In genomic region chr11:96737673-96738471, GRCm38 (mm10) we compare ENCODE assay signal across 17 mouse cellular contexts. TPM values are rescaled to one million over a fixed set of nuclear protein-coding genes. Genes with fewer than 3 reads are reported as not detected.
DNase-seq lines count a peak whose midpoint lies in the region; ATAC-seq lines count a peak whose summit lies in the region.
"Had no signal": no experiment of that assay in that cellular context is flagged by ENCODE, and none has a peak within 500 bp of the region (broad histone marks: within the 10 kb centered on the region; RNA-seq: fewer than 3 reads in every experiment).

No protein-coding gene starts in this region.

- DNase-seq in intestine, embryonic 14.5 days (ENCODE audit: low spot score) = peak; percentile 50
- DNase-seq in midbrain, embryonic 10.5 days (ENCODE audit: low spot score) = no peak
- no peak for DNase-seq in right cerebral cortex, postnatal 10 days (ENCODE audit: low spot score in 2 of 2)
- DNase-seq: cerebellum, adult 11 months; gastrocnemius, postnatal 10 days; heart, postnatal 4 days; liver, embryonic 13.5 days; lung, postnatal 4 days; retina, postnatal 1 day had no signal

- no peak overlapping the region for H3K27ac ChIP-seq in intestine, embryonic 14.5 days (ENCODE audit: low read depth)
- H3K27ac ChIP-seq in intestine, embryonic 16.5 days (ENCODE audit: low read length) = no peak overlapping the region
- peak overlapping the region; percentile 50 for H3K27ac ChIP-seq in midbrain, embryonic 10.5 days (replicated peaks)
- no peak overlapping the region; the same call in 1 of the 2 replicates for H3K27ac ChIP-seq in midbrain, embryonic 13.5 days
- H3K27ac ChIP-seq in hindbrain, embryonic 12.5 days = peak overlapping the region; percentile 74
- peak overlapping the region; percentile 68 for H3K27ac ChIP-seq in neural tube, embryonic 14.5 days (ENCODE audit: low read depth, low read length)
- H3K27ac ChIP-seq: embryonic facial prominence, embryonic 12.5 days; heart, embryonic 10.5 days; liver, embryonic 13.5 days had no signal

- peaks cover 17% of the 10 kb centered on the region for H3K4me1 ChIP-seq in intestine, embryonic 14.5 days (replicated peaks; ENCODE audit: control insufficient read depth, insufficient read depth, low read length)
- H3K4me1 ChIP-seq in intestine, embryonic 16.5 days (ENCODE audit: control insufficient read depth, insufficient read depth, low read length) = peaks cover 6% of the 10 kb centered on the region; the same call in 1 of the 2 replicates
- peaks cover 83% of the 10 kb centered on the region for H3K4me1 ChIP-seq in midbrain, embryonic 10.5 days
- H3K4me1 ChIP-seq in midbrain, embryonic 13.5 days (replicated peaks) = peaks cover 63% of the 10 kb centered on the region
- H3K4me1 ChIP-seq in hindbrain, embryonic 12.5 days = peaks cover 50% of the 10 kb centered on the region
- H3K4me1 ChIP-seq in neural tube, embryonic 14.5 days (ENCODE audit: control insufficient read depth, insufficient read depth, low read length) = peaks cover 50% of the 10 kb centered on the region
- H3K4me1 ChIP-seq: liver, embryonic 13.5 days had no signal

- H3K36me3 ChIP-seq in intestine, embryonic 14.5 days (ENCODE audit: control insufficient read depth, insufficient read depth, low read length) = no peaks in the 10 kb centered on the region
- H3K36me3 ChIP-seq in intestine, embryonic 16.5 days (ENCODE audit: control insufficient read depth, insufficient read depth, low read length) = no peaks in the 10 kb centered on the region
- H3K36me3 ChIP-seq in midbrain, embryonic 10.5 days = no peaks in the 10 kb centered on the region
- H3K36me3 ChIP-seq in midbrain, embryonic 13.5 days = no peaks in the 10 kb centered on the region
- no peaks in the 10 kb centered on the region for H3K36me3 ChIP-seq in hindbrain, embryonic 12.5 days
- no peaks in the 10 kb centered on the region for H3K36me3 ChIP-seq in neural tube, embryonic 14.5 days (ENCODE audit: control insufficient read depth, insufficient read depth, low read length)
- H3K36me3 ChIP-seq: embryonic facial prominence, embryonic 12.5 days; heart, embryonic 10.5 days; liver, embryonic 13.5 days had no signal

- H3K4me2 ChIP-seq in intestine, embryonic 14.5 days (ENCODE audit: low read length) = no peak overlapping the region
- H3K4me2 ChIP-seq in intestine, embryonic 16.5 days (ENCODE audit: low read depth, low read length) = no peak overlapping the region
- H3K4me2 ChIP-seq in midbrain, embryonic 13.5 days (replicated peaks) = no peak overlapping the region
- H3K4me2 ChIP-seq in hindbrain, embryonic 12.5 days (replicated peaks) = no peak overlapping the region
- peak overlapping the region; percentile 26 for H3K4me2 ChIP-seq in neural tube, embryonic 14.5 days (ENCODE audit: low read depth, low read length)
- H3K4me2 ChIP-seq: embryonic facial prominence, embryonic 12.5 days; liver, embryonic 13.5 days had no signal

- no peak overlapping the region for H3K9ac ChIP-seq in intestine, embryonic 14.5 days (ENCODE audit: low read length)
- H3K9ac ChIP-seq in intestine, embryonic 16.5 days (ENCODE audit: low read depth, low read length) = no peak overlapping the region
- no peak overlapping the region for H3K9ac ChIP-seq in midbrain, embryonic 13.5 days (replicated peaks)
- no peak overlapping the region for H3K9ac ChIP-seq in hindbrain, embryonic 12.5 days
- peak overlapping the region; percentile 44 for H3K9ac ChIP-seq in neural tube, embryonic 14.5 days (replicated peaks; ENCODE audit: low read depth, low read length)
- H3K9ac ChIP-seq: embryonic facial prominence, embryonic 12.5 days; liver, embryonic 13.5 days had no signal

- ATAC-seq in intestine, embryonic 14.5 days (replicated peaks; ENCODE audit: low FRiP score, low TSS enrichment, low read depth) = no peak
- no peak for ATAC-seq in intestine, embryonic 16.5 days
- ATAC-seq in midbrain, embryonic 13.5 days = no peak
- no peak for ATAC-seq in hindbrain, embryonic 12.5 days (ENCODE audit: low FRiP score)
- no peak for ATAC-seq in neural tube, embryonic 14.5 days (ENCODE audit: low read depth)
- ATAC-seq in activated CD4-positive, CD25-positive, alpha-beta regulatory T cell, adult 4 months = no peak

- H3K4me3 ChIP-seq in intestine, embryonic 14.5 days (ENCODE audit: low read depth, low read length) = no peak overlapping the region
- H3K4me3 ChIP-seq in intestine, embryonic 16.5 days (ENCODE audit: low read length) = no peak overlapping the region
- no peak overlapping the region for H3K4me3 ChIP-seq in midbrain, embryonic 10.5 days
- no peak overlapping the region for H3K4me3 ChIP-seq in midbrain, embryonic 13.5 days (replicated peaks)
- no peak overlapping the region for H3K4me3 ChIP-seq in hindbrain, embryonic 12.5 days
- no peak overlapping the region for H3K4me3 ChIP-seq in neural tube, embryonic 14.5 days (ENCODE audit: low read depth, low read length)
- H3K4me3 ChIP-seq: embryonic facial prominence, embryonic 12.5 days; heart, embryonic 10.5 days; liver, embryonic 13.5 days; myocyte had no signal

- H3K27me3 ChIP-seq in intestine, embryonic 14.5 days (replicated peaks; ENCODE audit: control insufficient read depth, insufficient read depth, low read length) = peaks cover 15% of the 10 kb centered on the region
- H3K27me3 ChIP-seq in intestine, embryonic 16.5 days (replicated peaks; ENCODE audit: control insufficient read depth, insufficient read depth, low read length) = no peaks in the 10 kb centered on the region
- peaks cover 15% of the 10 kb centered on the region for H3K27me3 ChIP-seq in midbrain, embryonic 10.5 days (ENCODE audit: low read depth, poor library complexity, severe bottlenecking)
- peaks cover 17% of the 10 kb centered on the region for H3K27me3 ChIP-seq in midbrain, embryonic 13.5 days
- peaks cover 9% of the 10 kb centered on the region; the same call in 1 of the 2 replicates for H3K27me3 ChIP-seq in hindbrain, embryonic 12.5 days
- no peaks in the 10 kb centered on the region for H3K27me3 ChIP-seq in neural tube, embryonic 14.5 days (ENCODE audit: control insufficient read depth, insufficient read depth, low read length)

- H3K9me3 ChIP-seq in intestine, embryonic 14.5 days (ENCODE audit: control insufficient read depth, low read length) = no peaks in the 10 kb centered on the region
- H3K9me3 ChIP-seq in intestine, embryonic 16.5 days (ENCODE audit: control insufficient read depth, low read length) = no peaks in the 10 kb centered on the region
- no peaks in the 10 kb centered on the region for H3K9me3 ChIP-seq in midbrain, embryonic 10.5 days (replicated peaks)
- no peaks in the 10 kb centered on the region for H3K9me3 ChIP-seq in midbrain, embryonic 13.5 days
- H3K9me3 ChIP-seq in hindbrain, embryonic 12.5 days (replicated peaks) = no peaks in the 10 kb centered on the region
- H3K9me3 ChIP-seq in neural tube, embryonic 14.5 days (ENCODE audit: control insufficient read depth, low read length) = no peaks in the 10 kb centered on the region
- H3K9me3 ChIP-seq: embryonic facial prominence, embryonic 12.5 days; heart, embryonic 10.5 days; liver, embryonic 13.5 days had no signal

- 64% methylated on average over 14 of the region's 14 CpGs for WGBS in intestine, embryonic 14.5 days
- WGBS in intestine, embryonic 16.5 days = 65% methylated on average over 14 of the region's 14 CpGs
- 71% methylated on average over 14 of the region's 14 CpGs for WGBS in midbrain, embryonic 10.5 days
- WGBS in midbrain, embryonic 13.5 days = 63% methylated on average over 14 of the region's 14 CpGs
- 66% methylated on average over 14 of the region's 14 CpGs for WGBS in hindbrain, embryonic 12.5 days
- 28% methylated on average over 14 of the region's 14 CpGs for WGBS in neural tube, embryonic 14.5 days

RNA-seq across cellular contexts. Expression of gene Snx11, which starts 39.5 kb away (rescaled TPM):
- polyA plus RNA-seq in intestine, embryonic 14.5 days (2014; fragmentation: Nextera tagmentation; extraction: Ambion mirVana) = 8.0 and 9.2 TPM in 2 replicates
- 11.8 and 13.1 TPM in 2 replicates for polyA plus RNA-seq in intestine, embryonic 16.5 days (2015; fragmentation: Nextera tagmentation; extraction: Ambion mirVana)
- 27.6 and 33.0 TPM in 2 replicates for polyA plus RNA-seq in midbrain, embryonic 10.5 days (2016; fragmentation: Nextera tagmentation; extraction: Ambion mirVana)
- polyA plus RNA-seq in midbrain, embryonic 13.5 days (2015; fragmentation: Nextera tagmentation; extraction: Ambion mirVana) = 45.6 and 47.4 TPM in 2 replicates
- polyA plus RNA-seq in hindbrain, embryonic 12.5 days (2016; fragmentation: Nextera tagmentation; extraction: Ambion mirVana) = 40.5 and 45.1 TPM in 2 replicates
- polyA plus RNA-seq in neural tube, embryonic 14.5 days (2014; fragmentation: Nextera tagmentation; extraction: Ambion mirVana) = 43.9 and 51.2 TPM in 2 replicates
- polyA plus RNA-seq in activated CD4-positive, CD25-positive, alpha-beta regulatory T cell, adult 4 months (2017; shearing (Covaris generic)) = 10 to 100 TPM; 15.4 to 21.8 TPM

RNA-seq across cellular contexts. Expression of gene Cbx1, which starts 51.1 kb away (rescaled TPM):
- polyA plus RNA-seq in intestine, embryonic 14.5 days (2014; fragmentation: Nextera tagmentation; extraction: Ambion mirVana) = 87.8 and 101 TPM in 2 replicates
- 65.1 and 74.5 TPM in 2 replicates for polyA plus RNA-seq in intestine, embryonic 16.5 days (2015; fragmentation: Nextera tagmentation; extraction: Ambion mirVana)
- 193 and 198 TPM in 2 replicates for polyA plus RNA-seq in midbrain, embryonic 10.5 days (2016; fragmentation: Nextera tagmentation; extraction: Ambion mirVana)
- polyA plus RNA-seq in midbrain, embryonic 13.5 days (2015; fragmentation: Nextera tagmentation; extraction: Ambion mirVana) = 130 and 137 TPM in 2 replicates
- polyA plus RNA-seq in hindbrain, embryonic 12.5 days (2016; fragmentation: Nextera tagmentation; extraction: Ambion mirVana) = 136 TPM in 2 replicates
- 62.5 and 66.5 TPM in 2 replicates for polyA plus RNA-seq in neural tube, embryonic 14.5 days (2014; fragmentation: Nextera tagmentation; extraction: Ambion mirVana)
- polyA plus RNA-seq in activated CD4-positive, CD25-positive, alpha-beta regulatory T cell, adult 4 months (2017; shearing (Covaris generic)) = 10 to 100 TPM; 56.8 to 60.2 TPM

Comparison
In these comparisons a context has a peak if more than half of its experiments do, and no peak if none do; other contexts are left out.
1. H3K27ac ChIP-seq: peak in midbrain, embryonic 10.5 days (single experiment), hindbrain, embryonic 12.5 days (single experiment) and neural tube, embryonic 14.5 days (single experiment); none in intestine, embryonic 14.5 days (single experiment), intestine, embryonic 16.5 days (single experiment) and midbrain, embryonic 13.5 days (single experiment).